Mouse (Mus musculus) embryonic facial prominence, embryonic 15.5 days (tissue): ENCODE results near the gene Hfm1. TPM values are rescaled to one million over a fixed set of nuclear protein-coding genes. Genes with fewer than 3 reads are reported as not detected.
A peak's percentile ranks its signal among the peaks of the same experiment; 100 is the strongest.

ENCODE experiments used
- ATAC-seq: fragments of 200-750 bp; cut with Nextera tagmentation; 2 replicates; pipeline ENCODE4 v1.8.0; 2017; ENCODE audit warnings: low read depth, moderate TSS enrichment; ENCODE audit not compliant: insufficient number of reproducible peaks, low FRiP score, low TSS enrichment
- H3K27ac ChIP-seq: fragments of 300-500 bp; sonication (generic); replicated peaks from 2 replicates; pipeline ENCODE4 v1.5.1; 2015; ENCODE audit warnings: mild to moderate bottlenecking, inconsistent platforms
- H3K27me3 ChIP-seq: fragments of 300-500 bp; sonication (generic); 2 replicates; pipeline ENCODE4 v1.6.1; 2015; ENCODE audit warnings: inconsistent platforms
- H3K36me3 ChIP-seq: fragments of 300-500 bp; sonication (generic); 2 replicates; pipeline ENCODE4 v1.6.1; 2015; ENCODE audit warnings: mild to moderate bottlenecking, inconsistent platforms
- H3K4me1 ChIP-seq: fragments of 300-500 bp; sonication (generic); 2 replicates; pipeline ENCODE4 v1.6.1; 2015; ENCODE audit warnings: inconsistent platforms
- H3K4me2 ChIP-seq: fragments of 300-500 bp; sonication (generic); replicated peaks from 2 replicates; pipeline ENCODE4 v1.6.1; 2015; ENCODE audit warnings: mild to moderate bottlenecking, inconsistent platforms
- H3K4me3 ChIP-seq: fragments of 300-500 bp; sonication (generic); replicated peaks from 2 replicates; pipeline ENCODE4 v1.5.1; 2015; ENCODE audit warnings: mild to moderate bottlenecking, inconsistent platforms
- H3K9ac ChIP-seq: fragments of 300-500 bp; sonication (generic); 2 replicates; pipeline ENCODE4 v1.6.1; 2015; ENCODE audit warnings: inconsistent platforms
- H3K9me3 ChIP-seq: fragments of 300-500 bp; sonication (generic); replicated peaks from 2 replicates; pipeline ENCODE4 v1.6.1; 2016; ENCODE audit warnings: inconsistent platforms
- WGBS: fragments of 180-500 bp; shearing (Covaris S2); methylation state at CpG from one replicate; pipeline ENCODE4 v1.1.7; 2015; 5-methylcytosine and 5-hydroxymethylcytosine counted together
- polyA plus RNA-seq: library from polyadenylated mRNA; unstranded; fragments of >200 nt; fragmentation: Nextera tagmentation; extraction: Ambion mirVana; gene quantifications from 2 replicates; pipeline ENCODE4 v1.2.1, GENCODE M21; 2015

Gene Hfm1
- polyA plus RNA-seq, 1 experiment from 2014 or later = 0.32 TPM

GRCm38 (mm10) chr5:106833025-106833424, 93.1 kb downstream of the Hfm1 start:
- 17% methylated on average over 7 of the region's 7 CpGs for WGBS

GRCm38 (mm10) chr5:106831401-106831800, 94.7 kb downstream of the Hfm1 start:
- WGBS = 43% methylated on average over 6 of the region's 6 CpGs
- H3K9ac ChIP-seq = no peak overlapping the region

More at GRCm38 (mm10) chr5:106833025-106833424, 93.1 kb downstream of the Hfm1 start:
- H3K4me1 ChIP-seq = no peaks in the 10 kb centered on the region
- no peak overlapping the region for H3K4me2 ChIP-seq
- no peak overlapping the region for H3K9ac ChIP-seq
- no peaks in the 10 kb centered on the region for H3K36me3 ChIP-seq
- no peak overlapping the region for H3K27ac ChIP-seq
- no peaks in the 10 kb centered on the region for H3K27me3 ChIP-seq
- no peak overlapping the region for H3K4me3 ChIP-seq
- no peaks in the 10 kb centered on the region for H3K9me3 ChIP-seq
- ATAC-seq = no peak

GRCm38 (mm10) chr5:106830775-106831174, 95.3 kb downstream of the Hfm1 start:
- H3K4me2 ChIP-seq = no peak overlapping the region
- ATAC-seq = no peak
- WGBS = 56% methylated on average over 4 of the region's 4 CpGs
- H3K27me3 ChIP-seq = no peaks in the 10 kb centered on the region
- H3K4me1 ChIP-seq = no peaks in the 10 kb centered on the region
- H3K9me3 ChIP-seq = no peaks in the 10 kb centered on the region
- H3K4me3 ChIP-seq = no peak overlapping the region
- no peaks in the 10 kb centered on the region for H3K36me3 ChIP-seq
- H3K9ac ChIP-seq = no peak overlapping the region
- H3K27ac ChIP-seq = no peak overlapping the region

More at GRCm38 (mm10) chr5:106831401-106831800, 94.7 kb downstream of the Hfm1 start:
- H3K4me1 ChIP-seq = no peaks in the 10 kb centered on the region
- H3K4me2 ChIP-seq = no peak overlapping the region
- H3K27me3 ChIP-seq = no peaks in the 10 kb centered on the region
- H3K9me3 ChIP-seq = no peaks in the 10 kb centered on the region
- H3K36me3 ChIP-seq = no peaks in the 10 kb centered on the region
- peak; percentile 43; the same call in 1 of the 2 replicates for ATAC-seq
- H3K27ac ChIP-seq = no peak overlapping the region
- no peak overlapping the region for H3K4me3 ChIP-seq

GRCm38 (mm10) chr5:106826740-106827139, 99.4 kb downstream of the Hfm1 start:
- ATAC-seq = no peak
- Histone ChIP-seq H3K27ac (no peak overlapping the region), H3K9me3 (no peaks in the 10 kb centered on the region), H3K36me3 (no peaks in the 10 kb centered on the region), H3K9ac (no peak overlapping the region), H3K4me2 (no peak overlapping the region), H3K4me1 (0 out of 2 replicates have a peak, but pooled peaks cover 5% of the 10 kb centered on the region), H3K4me3 (no peak overlapping the region), H3K27me3 (no peaks in the 10 kb centered on the region)

GRCm38 (mm10) chr5:106826044-106826443, 100.1 kb downstream of the Hfm1 start:
- H3K36me3 ChIP-seq = no peaks in the 10 kb centered on the region
- H3K27me3 ChIP-seq = no peaks in the 10 kb centered on the region
- no peak overlapping the region for H3K9ac ChIP-seq
- H3K4me1 ChIP-seq = 0 out of 2 replicates have a peak, but pooled peaks cover 5% of the 10 kb centered on the region
- no peak overlapping the region for H3K4me3 ChIP-seq
- H3K27ac ChIP-seq = no peak overlapping the region
- ATAC-seq = no peak
- 60% methylated on average over 8 of the region's 8 CpGs for WGBS
- no peaks in the 10 kb centered on the region for H3K9me3 ChIP-seq
- H3K4me2 ChIP-seq = no peak overlapping the region

- WGBS = 9% methylated on average over 19 of the region's 19 CpGs
- peak overlapping the region; percentile 43 for H3K4me3 ChIP-seq
- no peak overlapping the region for H3K27ac ChIP-seq
- H3K27me3 ChIP-seq = no peaks in the 10 kb centered on the region
- H3K36me3 ChIP-seq = no peaks in the 10 kb centered on the region
- 0 out of 2 replicates have a peak, but pooled peaks cover 5% of the 10 kb centered on the region for H3K4me1 ChIP-seq
- H3K9me3 ChIP-seq = no peaks in the 10 kb centered on the region
- no peak overlapping the region for H3K9ac ChIP-seq
- ATAC-seq = no peak
- peak overlapping the region; percentile 64 for H3K4me2 ChIP-seq
Observed at GRCm38 (mm10) chr5:106825301-106825853, 100.7 kb downstream of the Hfm1 start.

- H3K36me3 ChIP-seq = no peaks in the 10 kb centered on the region
- no peak overlapping the region for H3K27ac ChIP-seq
- H3K9ac ChIP-seq = no peak overlapping the region
- peak overlapping the region; percentile 64 for H3K4me2 ChIP-seq
- no peaks in the 10 kb centered on the region for H3K9me3 ChIP-seq
- H3K4me1 ChIP-seq = 0 out of 2 replicates have a peak, but pooled peaks cover 5% of the 10 kb centered on the region
- ATAC-seq = no peak
- peak overlapping the region; percentile 43; the same call in 1 of the 2 replicates for H3K4me3 ChIP-seq
- H3K27me3 ChIP-seq = no peaks in the 10 kb centered on the region
- WGBS = 87% methylated on average over 5 of the region's 5 CpGs
Observed at GRCm38 (mm10) chr5:106824716-106825115, 101.4 kb downstream of the Hfm1 start.

GRCm38 (mm10) chr5:106819630-106820029, 106.5 kb downstream of the Hfm1 start:
- Histone ChIP-seq H3K9ac (no peak overlapping the region), H3K4me3 (no peak overlapping the region), H3K4me1 (no peaks in the 10 kb centered on the region), H3K4me2 (no peak overlapping the region), H3K27me3 (no peaks in the 10 kb centered on the region), H3K9me3 (no peaks in the 10 kb centered on the region), H3K27ac (no peak overlapping the region), H3K36me3 (no peaks in the 10 kb centered on the region)
- ATAC-seq = no peak
- WGBS = 84% methylated on average over 8 of the region's 8 CpGs

GRCm38 (mm10) chr5:106815923-106816654, 110.0 kb downstream of the Hfm1 start:
- H3K9ac ChIP-seq = no peak overlapping the region
- H3K4me1 ChIP-seq = no peaks in the 10 kb centered on the region
- H3K9me3 ChIP-seq = no peaks in the 10 kb centered on the region
- peak overlapping the region; percentile 9; the same call in 1 of the 2 replicates for H3K4me3 ChIP-seq
- H3K36me3 ChIP-seq = no peaks in the 10 kb centered on the region
- peaks cover 4% of the 10 kb centered on the region; the same call in 1 of the 2 replicates for H3K27me3 ChIP-seq
- H3K27ac ChIP-seq = no peak overlapping the region
- no peak for ATAC-seq
- 51% methylated on average over 15 of the region's 15 CpGs for WGBS
- H3K4me2 ChIP-seq = peak overlapping the region; percentile 28

GRCm38 (mm10) chr5:106814611-106815010, 111.5 kb downstream of the Hfm1 start:
- WGBS = 67% methylated on average over 6 of the region's 6 CpGs

GRCm38 (mm10) chr5:106803094-106803493, 123.0 kb downstream of the Hfm1 start:
- Histone ChIP-seq H3K4me1 (peaks cover 13% of the 10 kb centered on the region), H3K27me3 (no peaks in the 10 kb centered on the region), H3K27ac (no peak overlapping the region), H3K9me3 (no peaks in the 10 kb centered on the region), H3K9ac (no peak overlapping the region), H3K36me3 (no peaks in the 10 kb centered on the region), H3K4me2 (0 out of 2 replicates have a peak overlapping the region, but pooled peaks have one; percentile 69), H3K4me3 (no peak overlapping the region)
- no peak for ATAC-seq
- 3% methylated on average over 12 of the region's 12 CpGs for WGBS

More at GRCm38 (mm10) chr5:106814611-106815010, 111.5 kb downstream of the Hfm1 start:
- Histone ChIP-seq H3K9me3 (no peaks in the 10 kb centered on the region), H3K27me3 (peaks cover 4% of the 10 kb centered on the region; the same call in 1 of the 2 replicates), H3K4me1 (no peaks in the 10 kb centered on the region), H3K9ac (no peak overlapping the region), H3K27ac (no peak overlapping the region), H3K36me3 (no peaks in the 10 kb centered on the region), H3K4me2 (no peak overlapping the region), H3K4me3 (no peak overlapping the region)
- no peak for ATAC-seq
